Mouse (Mus musculus) thymus, adult 2 months (tissue): Measurements from ENCODE around the gene Ralb.

ENCODE experiments used
- CTCF ChIP-seq: fragments of 200-500 bp; IDR thresholded peaks from 2 replicates; pipeline ENCODE4 v1.5.1; 2012; ENCODE audit warnings: mild to moderate bottlenecking, control low read depth, low read length, moderate library complexity, borderline replicate concordance; ENCODE audit not compliant: control insufficient read depth, poor library complexity, insufficient read depth; ENCODE audit errors: extremely low read depth
- POLR2A ChIP-seq: fragments of 200-500 bp; IDR thresholded peaks from 2 replicates; pipeline ENCODE4 v1.6.1; 2012; ENCODE audit warnings: mild to moderate bottlenecking, low read length, control low read depth, moderate library complexity; ENCODE audit not compliant: control insufficient read depth, poor library complexity, insufficient read depth; ENCODE audit errors: extremely low read depth

DNA sequence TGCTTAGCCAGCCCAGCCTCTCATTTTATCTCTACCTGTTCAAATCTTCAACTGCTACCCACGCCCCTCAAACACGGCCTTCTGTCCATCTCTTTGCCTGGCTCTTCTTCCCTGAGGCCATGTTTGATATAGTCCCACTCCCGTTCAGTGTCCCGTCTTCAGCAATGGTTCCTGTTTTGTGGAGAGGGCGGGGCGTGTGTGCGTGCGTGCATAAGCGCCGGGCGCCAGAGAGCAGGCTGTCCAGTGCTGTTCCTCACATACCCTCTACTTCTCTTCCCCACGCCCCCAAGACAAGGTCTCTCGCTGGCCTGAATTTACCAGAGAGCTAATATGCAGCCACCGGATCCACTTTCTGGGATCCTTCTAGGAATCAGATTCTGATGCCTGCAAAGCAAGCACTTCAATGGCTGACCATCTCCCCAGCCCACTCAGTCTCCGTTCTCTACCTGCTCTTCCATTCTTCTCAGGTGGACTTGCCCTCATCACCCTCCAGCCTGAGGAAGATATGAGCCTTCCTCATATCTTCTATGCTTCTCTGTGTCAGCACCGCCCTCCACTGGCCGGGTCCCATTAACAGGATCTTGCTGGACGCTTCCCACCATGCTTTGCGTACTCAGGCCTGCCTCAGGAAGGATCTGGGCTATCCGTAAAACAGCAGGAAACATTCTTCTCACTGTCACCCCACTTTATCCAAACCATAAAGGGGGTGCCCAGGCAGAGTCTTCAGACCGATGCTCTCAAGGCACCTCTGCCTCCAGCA is 60.8 kb downstream of the Ralb start:
- TF ChIP-seq CTCF (no peak), POLR2A (no peak)
